Mouse (Mus musculus) thymus, postnatal 14 days (tissue): ENCODE results near the gene Gm4869.
"Not testable (repeated sequence)": the region's sequence is repeated elsewhere in the genome, so short reads cannot be mapped to it uniquely, and the experiment has no call there.

Experiments used
- DNase-seq: peaks from one replicate; pipeline ENCODE4 v3.0.0; 2021

The Gm4869 gene

DNA sequence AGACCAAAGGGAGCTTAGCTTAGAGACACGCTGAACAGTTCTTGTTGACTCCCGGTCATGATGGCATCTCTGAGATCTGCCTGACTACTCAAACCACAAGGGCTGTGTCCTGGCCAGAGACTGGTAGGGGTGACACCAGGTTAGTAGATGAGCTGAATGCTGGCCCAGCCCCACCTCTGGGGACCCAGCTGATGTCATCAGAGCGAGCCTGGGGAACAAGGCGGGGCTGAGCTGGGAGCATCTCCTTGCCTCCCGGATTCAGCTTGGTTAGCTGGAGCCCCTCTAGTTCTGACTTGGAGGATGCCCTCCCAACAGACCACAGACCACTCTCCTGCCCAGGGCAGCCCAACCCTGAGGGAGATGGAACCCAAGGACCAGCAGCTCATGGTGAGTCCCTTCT, at the start of gene Gm4869:
Gene Gm4869 (plus strand): TSS at position 301 of the 400 bp plus-strand sequence.
- DNase-seq, result no peak

DNA sequence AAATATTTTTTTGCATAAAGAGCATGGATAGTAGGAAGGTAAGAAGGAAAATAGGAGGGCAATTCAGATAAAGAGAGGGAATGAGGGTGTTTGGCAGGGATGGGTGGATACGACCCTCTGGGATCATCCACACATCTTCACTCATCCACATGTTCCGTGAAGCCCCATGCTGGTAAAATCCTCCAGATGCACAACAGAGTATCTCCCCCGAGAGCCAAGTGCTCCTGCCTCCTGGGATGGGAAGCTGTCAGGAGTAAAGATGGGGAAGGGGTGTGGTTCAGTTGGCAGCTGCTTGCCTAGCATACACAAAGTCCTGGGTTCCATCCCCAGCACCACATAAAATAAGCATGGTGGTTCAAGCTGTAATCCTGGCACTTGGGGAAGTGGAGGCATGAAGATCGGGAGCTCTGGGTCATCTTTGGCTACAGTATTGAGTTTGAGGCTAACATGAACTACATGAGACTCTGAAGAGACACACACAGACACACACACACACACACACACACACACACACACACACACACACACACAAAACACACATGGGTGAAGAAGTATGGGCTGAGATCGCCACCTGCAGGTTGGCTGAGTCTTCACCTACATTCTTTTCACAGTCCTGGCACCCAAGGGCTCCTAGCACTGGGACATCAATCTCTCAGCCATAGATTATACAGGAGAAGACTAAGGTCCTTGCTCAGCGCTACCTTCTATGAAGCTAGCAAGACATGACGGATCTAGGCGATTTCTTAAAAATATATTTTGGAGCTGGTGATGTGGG, 49.1 kb upstream of the Gm4869 start:
- peak; percentile 26 for DNase-seq

DNA sequence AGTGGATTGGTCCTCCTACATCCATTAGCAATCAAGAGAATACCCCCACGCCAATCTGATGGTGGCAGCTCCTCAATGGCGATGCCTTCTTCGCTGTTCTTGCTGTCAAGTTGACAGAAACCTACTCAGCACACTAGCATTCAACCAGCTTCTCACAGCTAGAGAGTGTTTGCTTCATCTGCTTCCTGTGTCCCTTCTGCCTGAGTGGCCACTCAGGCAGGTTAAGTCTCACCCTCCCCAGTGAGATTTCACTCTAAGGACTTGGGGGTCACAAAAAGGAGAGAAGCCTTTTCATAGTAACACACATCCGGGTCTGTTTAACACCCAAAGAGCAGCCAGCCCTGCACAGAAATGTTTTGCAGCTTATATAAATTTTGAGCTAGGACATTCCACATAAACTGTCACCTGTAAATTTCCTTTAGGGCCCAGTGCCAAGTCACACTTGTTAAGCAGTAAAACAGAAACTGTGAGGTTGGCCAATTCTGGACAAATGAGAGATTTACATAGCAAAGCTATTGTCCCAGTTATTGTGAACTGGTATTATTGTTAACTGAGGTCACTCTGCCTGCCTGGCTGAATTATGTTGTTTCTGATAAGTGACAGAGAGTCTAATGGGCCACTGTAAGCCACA, 42.7 kb upstream of the Gm4869 start:
- no peak for DNase-seq

DNA sequence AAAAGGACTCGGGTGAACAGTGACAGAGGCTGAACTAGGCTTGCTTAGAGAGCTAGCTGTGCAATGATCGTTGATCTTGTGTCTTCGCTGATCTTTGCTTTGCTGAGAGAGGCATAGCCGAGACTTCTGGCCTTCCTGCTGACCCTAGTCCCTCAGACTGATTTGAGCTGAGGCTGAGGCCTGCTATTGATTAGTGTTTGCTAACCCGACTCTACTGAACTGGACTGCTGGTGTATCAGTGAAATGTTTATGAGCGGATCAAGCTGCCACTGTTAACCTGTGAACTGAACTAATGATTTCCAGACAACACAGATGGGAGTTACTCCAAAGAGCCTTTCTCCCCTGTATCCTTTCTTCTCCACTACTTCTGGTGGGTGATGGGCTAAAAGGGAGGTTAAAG, 40.3 kb upstream of the Gm4869 start:
- no peak for DNase-seq

DNA sequence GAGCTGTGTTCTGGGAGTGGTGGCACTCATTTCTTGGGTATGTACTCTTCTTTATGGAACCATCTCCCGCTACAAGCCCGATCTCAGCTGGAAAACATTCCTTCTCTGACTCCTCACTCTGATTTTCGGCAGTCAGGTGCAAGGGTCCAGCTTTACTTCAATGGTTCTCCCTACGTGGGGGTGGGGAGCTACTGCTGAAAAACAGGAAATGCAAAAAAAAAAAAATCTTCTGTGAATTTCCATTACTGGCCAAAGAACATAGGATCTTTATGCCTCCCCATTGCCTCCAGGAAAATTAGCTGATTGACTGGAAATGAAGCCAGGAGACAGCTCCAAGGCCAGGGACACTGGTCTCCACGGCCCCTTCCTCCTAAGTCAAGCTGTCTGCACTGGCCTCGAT, 38.8 kb upstream of the Gm4869 start:
- no peak for DNase-seq

DNA sequence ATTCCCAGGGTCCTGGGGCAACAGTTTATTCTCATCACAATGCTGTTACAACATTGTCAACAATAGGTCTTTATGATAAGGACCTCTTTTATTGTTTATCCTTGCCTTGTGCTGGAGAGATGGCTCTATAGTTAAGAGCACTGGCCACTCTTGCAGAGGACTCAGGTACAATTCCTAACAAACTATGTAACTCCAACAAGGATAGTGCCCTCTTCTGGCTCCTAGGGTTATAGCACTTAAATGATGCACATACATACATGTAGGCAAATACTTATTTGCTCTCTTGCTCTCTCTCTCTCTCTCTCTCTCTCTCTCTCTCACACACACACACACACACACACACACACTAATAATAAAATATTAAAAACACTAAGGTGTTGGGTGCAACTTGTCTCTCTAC, 36.6 kb upstream of the Gm4869 start:
- no peak for DNase-seq

DNA sequence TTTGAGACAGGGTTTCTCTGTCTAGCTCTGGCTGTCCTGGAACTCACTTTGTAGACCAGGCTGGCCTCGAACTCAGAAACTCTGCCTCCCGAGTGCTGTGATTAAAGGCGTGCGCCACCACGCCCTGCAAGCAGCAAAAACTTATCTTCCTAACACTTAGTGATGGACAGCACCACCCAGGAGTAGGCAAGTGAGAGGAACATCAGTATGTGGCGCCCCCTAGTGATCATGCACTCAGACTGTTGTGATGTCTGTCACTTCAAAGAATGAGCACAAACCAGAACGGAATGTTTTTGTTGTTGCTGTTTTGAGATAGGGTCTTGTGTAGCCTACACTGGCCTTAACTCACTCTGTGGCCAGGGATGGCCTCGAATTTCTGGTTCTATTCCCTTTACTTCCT, 34.1 kb upstream of the Gm4869 start:
- DNase-seq, result peak; percentile 73

DNA sequence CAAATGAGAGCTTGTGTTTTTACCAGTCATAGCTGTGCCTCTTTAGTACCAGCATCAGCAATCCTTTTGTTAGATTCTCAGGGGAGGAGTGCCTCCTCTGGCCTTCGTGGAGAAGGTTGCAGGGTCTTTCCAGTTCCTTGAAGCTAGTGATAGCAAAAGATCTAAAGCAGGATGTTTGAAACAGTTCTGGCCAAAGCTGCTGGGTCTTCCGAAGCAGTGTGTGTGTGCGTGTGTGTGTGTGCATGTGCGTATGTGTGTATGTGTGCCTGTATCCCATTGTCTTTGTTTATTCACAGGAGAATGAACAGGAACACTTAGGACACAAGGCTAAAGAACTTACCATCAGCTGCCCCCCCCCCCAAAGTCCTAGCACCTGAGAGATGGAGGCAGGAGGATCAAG, 30.8 kb upstream of the Gm4869 start:
- DNase-seq, result no peak

DNA sequence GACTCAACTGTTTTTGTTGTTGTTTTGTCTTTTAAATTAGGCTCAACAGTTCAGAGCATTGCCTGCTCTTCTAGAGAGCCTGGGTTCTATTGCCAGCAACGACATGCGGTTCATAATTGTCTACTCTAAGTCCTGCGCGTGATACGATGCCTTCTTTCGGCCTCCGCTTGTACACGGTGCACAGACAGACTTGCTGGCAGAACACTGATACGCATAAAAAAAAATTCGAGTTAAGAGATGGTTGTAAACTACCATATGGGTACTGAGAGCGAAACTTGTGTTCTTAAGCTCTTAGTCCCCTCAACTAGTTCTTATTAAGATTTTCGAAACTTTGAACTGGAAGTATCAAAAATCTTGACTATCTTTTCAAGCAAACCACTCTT, 27.3 kb upstream of the Gm4869 start:
- peak; percentile 9 for DNase-seq

DNA sequence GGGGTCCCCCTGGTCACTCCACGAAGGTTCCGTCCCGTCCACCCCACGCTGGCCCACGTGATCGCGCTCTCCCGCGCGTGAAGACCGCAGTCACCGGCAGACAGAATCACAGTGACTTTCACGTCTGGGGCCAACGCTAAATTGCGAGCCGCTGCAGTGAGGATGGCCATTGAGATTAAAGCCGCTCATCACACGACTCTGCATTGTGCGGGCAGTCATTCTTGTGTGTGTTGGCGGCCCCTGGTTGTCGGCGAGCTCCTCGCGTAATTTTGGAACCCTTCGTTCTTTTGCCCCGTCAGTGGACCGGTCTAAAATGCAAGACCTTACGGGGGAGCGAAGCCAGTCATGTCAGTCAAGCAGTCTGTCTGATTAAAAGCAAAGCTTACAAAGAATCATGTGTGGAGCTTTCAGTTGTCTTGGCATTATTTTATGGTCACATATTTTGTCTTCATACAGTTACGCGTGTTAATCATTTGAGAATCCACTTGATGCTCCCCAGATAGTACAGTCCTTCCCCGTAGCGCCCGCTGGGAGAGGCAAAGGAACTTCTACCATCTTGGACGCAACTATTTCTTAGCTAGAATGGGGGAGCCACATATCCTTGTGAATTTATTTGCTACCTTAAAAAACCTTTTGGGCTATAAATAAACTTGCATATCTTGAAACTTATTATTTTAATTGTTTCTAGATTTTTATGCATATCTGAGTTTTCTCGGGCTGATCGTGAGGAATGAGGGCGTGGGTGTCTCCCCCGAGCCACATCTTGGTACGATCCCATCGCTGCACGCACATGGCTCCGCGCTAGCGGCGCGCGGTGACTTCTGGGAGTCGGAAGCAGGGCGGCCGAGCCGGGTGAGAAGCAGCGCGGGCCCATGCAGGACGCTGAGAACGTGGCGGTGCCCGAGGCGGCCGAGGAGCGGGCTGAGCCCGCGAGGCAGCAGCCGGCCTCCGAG, 26.7 kb upstream of the Gm4869 start, which contains the start of gene Eif3b:
Gene Eif3b (plus strand): TSS at position 840 of the 953 bp plus-strand sequence.
- DNase-seq, result peak; percentile 91

DNA sequence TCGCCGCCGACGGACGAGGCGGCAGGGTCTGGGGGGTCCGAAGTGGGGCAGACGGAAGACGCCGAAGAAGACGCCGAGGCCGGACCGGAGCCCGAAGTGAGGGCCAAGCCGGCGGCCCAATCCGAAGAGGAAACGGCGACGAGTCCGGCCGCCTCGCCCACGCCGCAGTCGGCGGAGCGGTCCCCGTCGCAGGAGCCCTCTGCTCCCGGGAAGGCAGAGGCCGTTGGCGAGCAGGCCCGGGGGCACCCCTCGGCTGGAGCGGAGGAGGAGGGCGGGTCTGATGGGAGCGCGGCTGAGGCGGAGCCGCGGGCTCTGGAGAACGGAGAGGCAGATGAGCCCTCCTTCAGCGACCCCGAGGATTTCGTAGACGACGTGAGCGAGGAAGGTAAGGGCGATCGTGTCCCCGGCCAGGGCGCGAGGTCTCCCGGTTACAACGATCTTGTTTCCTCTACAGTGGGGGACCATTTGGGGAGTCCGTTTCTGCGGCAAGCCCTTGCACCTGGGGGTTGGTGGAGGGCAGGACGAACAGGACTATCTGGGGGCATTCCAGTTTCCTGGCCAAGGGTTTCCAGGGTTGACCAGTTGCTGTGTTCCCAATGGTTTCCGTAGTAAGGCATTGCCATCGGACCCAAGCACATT, 25.9 kb upstream of the Gm4869 start:
- peak; percentile 54 for DNase-seq

DNA sequence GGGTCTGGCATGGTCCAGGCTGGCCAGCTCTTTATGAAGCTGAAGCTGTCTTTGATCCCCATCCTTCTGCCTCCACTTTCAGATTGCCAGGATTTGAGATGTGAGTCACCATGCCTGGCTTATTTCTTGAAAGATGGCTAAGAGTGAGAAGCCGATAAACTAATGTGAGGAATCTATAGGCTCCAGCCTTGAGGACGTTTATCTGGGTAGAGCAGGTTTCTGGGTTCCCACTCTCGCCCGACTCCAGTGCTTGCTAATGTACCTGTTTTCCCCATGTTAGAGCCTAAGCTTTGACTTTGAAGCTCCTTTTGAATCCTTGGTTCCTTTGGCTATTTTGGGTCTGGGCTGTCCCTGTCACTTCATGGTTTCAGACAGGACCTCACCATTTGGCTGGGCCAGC, 24.8 kb upstream of the Gm4869 start:
- no peak for DNase-seq

DNA sequence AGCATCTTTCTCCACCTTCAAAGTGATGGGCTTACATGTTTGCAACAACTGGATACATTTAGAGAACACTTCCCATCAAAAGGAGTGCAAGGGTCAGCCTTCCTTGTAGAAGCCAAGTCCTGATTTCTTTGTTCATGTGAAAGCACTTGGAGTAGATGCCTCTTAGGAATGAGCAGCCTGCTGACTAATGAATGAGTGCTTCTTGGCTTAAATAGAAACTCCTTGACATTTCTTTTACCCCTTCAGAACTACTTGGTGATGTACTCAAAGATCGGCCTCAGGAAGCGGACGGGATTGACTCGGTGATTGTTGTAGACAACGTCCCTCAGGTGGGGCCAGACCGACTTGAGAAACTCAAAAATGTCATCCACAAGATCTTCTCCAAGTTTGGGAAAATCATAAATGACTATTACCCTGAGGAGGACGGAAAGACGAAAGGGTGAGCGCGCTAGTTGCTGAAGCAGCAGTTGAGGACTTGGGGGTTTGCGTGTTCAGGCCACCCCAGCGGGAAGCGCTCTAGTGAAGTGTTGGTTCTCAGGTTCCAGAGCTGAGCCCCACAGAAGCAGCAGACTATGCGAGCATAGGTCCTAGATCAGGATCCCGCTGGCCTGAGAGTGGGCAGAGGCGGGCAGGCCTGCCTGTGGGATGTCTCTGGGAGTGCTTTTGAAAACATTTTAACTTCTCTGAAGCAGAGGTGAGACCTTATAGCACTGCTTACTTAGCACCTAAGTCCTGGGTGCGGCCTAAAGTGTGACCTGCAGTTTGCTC, 20.2 kb upstream of the Gm4869 start:
- DNase-seq, result no peak

DNA sequence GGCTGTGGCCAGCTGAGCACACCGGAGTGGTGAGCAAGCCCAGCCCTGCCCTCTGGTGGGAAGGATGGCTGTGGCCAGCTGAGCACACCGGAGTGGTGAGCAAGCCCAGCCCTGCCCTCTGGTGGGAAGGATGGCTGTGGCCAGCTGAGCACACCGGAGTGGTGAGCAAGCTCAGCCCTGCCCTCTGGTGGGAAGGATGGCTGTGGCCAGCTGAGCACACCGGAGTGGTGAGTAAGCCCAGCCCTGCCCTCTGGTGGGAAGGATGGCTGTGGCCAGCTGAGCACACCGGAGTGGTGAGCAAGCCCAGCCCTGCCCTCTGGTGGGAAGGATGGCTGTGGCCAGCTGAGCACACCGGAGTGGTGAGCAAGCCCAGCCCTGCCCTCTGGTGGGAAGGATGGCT, 6.3 kb upstream of the Gm4869 start:
- DNase-seq, result not testable (repeated sequence)

DNA sequence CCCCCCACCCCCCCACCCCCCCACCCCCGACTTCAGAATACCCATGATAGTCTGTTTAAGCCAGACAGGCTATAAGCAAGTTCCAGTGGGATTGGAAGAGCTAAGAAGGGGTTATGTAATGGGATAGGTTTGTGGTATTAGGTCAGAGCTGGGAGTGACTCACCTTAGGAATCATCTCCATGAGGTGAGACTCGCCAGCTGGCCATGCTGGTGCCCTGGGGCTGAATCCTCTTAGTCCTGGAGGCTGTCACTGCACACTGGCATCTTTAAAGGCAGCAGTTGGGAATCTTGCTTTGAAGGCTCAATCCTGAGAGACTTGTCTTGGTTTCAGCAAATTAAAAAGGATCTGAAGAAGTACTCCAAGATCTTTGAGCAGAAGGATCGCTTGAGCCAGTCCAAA, 4.0 kb upstream of the Gm4869 start:
- no peak for DNase-seq

DNA sequence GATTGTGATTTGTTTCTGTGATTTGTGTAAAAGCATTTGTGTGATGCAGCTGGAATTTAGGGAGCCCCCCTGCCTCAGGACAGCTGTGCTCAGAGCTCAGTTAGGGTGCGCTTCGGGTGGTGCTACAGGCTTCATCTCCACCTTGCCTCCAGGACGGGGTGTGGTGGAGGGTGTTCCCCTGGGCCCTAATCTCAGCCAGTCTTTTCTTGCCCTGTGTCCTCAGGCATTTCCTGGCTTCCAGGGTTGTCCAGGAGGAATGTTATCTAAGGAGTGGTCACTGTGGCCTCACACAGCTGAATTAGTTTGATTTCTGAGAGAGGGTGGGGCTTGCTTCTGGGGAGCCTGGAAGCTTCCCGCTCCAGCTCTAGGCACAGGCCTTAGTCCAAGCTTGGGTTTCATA, 1.4 kb upstream of the Gm4869 start:
- DNase-seq, result no peak

DNA sequence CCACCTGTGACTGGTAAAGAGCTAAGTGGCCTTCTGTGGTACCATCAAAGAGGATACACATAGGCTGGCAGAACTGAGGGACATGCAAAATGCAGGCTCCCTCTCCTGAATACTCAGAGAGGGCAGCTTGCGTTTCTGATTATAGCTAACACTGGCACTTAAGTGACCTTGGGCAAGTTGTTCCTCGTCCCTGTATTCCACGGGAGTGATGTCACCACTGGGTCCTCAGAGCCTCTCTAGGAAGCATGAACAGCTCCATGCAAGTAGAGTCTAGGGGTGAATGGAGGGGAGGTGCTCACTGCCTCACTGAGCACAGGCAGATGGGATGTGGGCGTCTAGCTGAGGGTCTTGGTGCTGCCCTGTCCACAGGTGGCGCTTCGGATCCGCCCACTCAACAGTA, 609 bp downstream of the Gm4869 start:
- DNase-seq, result no peak

DNA sequence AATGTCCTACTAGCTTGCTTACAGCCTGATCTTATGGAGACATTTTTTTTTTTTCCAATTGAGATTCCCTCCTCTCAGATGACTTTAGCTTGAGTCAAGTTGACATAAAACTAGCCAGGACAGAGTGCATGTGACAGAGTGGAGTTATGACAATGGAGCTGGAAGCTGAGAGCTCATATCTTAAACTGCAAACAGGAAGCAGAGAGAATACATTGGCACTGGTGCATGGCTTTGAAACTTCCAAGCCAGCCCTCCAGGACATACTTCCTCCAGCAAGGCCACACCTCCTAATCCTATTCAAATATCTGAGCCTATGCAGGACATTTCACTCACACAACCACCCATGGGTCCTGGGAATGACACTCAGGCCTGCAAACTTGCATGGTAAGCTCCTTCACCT, 9.0 kb downstream of the Gm4869 start:
- no peak for DNase-seq

DNA sequence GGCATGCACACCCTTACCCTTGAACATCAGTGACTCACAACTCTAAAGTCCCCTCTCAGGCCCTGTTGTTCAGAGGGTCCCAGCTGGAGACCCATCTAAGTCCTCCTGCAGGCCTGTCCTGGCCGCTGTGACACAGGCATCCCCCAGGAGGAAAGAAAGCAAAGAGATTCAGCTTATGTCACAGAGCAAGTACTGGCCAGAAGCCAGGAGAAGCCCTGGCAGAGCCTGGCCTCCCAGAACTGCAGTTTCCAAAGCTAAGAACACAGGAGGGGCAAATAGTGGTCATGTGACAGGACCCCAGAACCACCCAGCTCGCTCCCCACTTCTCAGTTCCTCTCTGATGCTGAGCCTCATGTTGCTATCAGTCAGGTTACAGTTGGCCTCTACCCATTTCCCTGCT, 10.0 kb downstream of the Gm4869 start:
- no peak for DNase-seq

DNA sequence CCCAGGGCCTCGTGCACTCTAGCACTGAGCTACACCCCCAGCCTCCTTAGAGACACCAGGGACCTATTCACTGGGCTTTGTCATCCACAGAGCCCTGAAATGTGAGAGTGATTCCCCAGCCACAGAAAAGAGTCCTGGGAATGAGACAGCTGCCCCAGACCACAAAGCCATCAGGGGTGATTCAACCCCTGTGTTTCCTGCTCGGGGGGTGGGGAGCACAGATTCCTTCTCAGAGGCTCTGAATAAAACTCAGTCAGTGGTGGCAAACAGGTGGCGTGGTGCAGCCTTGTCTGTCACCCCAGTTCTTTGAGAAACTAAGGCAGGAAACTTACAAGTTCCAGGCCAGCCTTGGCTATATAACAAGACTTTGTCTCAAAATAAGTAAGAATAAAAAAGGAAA, 16.0 kb downstream of the Gm4869 start:
- DNase-seq, result no peak

DNA sequence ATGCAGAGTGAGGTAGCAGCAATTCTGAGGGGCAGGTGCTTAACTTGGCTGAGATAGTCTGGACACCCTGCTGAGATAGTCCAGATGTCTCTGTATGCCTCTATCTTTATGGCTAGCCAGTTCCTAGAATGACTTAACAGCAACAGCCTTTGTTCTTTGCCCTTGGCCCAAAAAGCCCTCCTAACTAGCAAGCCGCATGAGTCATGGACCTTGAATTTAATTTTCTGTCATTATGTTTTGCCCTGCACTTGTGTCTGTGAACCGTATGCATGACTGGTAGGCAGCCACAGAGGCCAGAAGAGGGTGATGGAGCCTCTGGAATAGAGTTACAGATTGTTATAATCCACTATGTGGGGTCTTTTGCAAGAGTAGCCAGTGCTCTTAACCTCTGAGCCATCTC, 17.7 kb downstream of the Gm4869 start:
- not testable (repeated sequence) for DNase-seq

DNA sequence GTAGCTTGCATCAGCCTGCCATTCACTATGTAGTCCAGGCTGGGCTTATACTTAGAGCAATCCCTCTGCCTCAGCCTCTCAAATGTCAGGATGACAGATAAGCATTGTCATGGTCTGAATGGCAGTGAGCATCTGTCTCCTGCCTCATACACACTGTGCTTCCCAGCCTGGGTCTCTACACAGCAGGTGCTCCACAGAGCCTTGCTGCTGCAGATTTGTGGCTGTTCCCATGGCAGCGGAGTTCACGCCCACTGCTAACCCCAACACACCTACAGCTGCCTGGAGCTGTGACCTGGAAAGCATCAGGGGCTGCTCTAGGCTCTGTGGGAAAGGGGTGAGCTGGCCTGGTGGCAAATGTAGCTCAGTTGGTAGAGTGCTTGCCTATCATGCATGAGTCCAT, 19.5 kb downstream of the Gm4869 start:
- peak; percentile 12 for DNase-seq
